Mouse (Mus musculus) bone marrow macrophage, adult 2 months (primary cell): ENCODE data around the gene Nppb.

Experiments used
- CTCF ChIP-seq: IDR thresholded peaks from 2 replicates; pipeline ENCODE4 v1.5.1; 2012; ENCODE audit warnings: low read depth, mild to moderate bottlenecking, low read length, moderate library complexity
- POLR2A ChIP-seq: IDR thresholded peaks from 2 replicates; pipeline ENCODE4 v1.6.1; 2012; ENCODE audit warnings: mild to moderate bottlenecking, low read depth, low read length, borderline replicate concordance

DNA sequence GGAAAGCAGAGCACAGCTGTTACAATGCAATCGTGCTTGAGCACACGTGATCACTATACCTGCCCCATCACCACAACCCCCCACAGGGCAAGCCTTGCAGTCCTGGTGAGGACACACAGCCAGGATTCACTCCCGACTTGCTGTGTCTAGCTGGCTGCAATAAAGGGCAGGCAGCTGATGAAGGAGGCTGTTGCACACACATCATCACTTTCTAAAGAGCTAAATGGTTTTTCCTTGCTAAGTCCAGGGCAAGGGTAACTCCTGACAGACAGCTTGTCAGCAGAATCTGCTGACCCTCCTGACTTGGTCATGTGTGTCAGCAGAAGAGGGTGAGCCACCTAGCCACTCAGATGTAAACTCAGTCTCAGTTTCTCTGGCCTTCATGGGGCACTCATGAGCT lies 31.4 kb downstream of the Nppb start:
- TF ChIP-seq CTCF (no peak), POLR2A (no peak)
